Mouse (Mus musculus) frontal cortex, postnatal 25 days (tissue): Measurements from ENCODE around the gene Gtsf1l.
A peak's percentile ranks its signal among the peaks of the same experiment; 100 is the strongest.
"Not testable (repeated sequence)": the region's sequence is repeated elsewhere in the genome, so short reads cannot be mapped to it uniquely, and the experiment has no call there.

Source experiments
- DNase-seq, 2 experiments: peaks; one replicate each; pipeline ENCODE4 v3.0.0; 2022; ENCODE audit warnings: low spot score in 2 of 2

The Gtsf1l gene

GRCm38 (mm10) chr2:163086561-163086960 lies 1.1 kb downstream of the Gtsf1l start:
- no peak for DNase-seq

DNA sequence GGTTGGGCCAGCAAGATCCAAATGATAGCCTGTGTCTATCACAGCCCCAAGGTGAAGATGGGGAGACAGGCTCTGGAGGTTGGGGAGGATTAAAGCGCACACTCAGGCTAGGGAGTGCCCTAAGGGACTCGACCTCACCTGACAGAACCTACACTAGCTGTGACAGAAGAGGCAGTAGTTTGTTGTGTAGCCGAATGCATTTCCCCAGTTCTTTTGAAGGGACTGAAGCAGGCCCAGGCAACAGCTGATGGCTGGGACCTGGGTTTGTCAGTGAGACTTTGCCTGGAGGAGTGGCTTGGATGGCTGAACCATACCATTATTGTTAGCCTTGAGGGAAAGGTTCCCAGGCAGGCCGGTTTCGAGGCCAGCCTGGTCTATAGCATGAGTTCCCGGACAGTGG lies 2.6 kb downstream of the Gtsf1l start:
- DNase-seq, result no peak

GRCm38 (mm10) chr2:163084519-163084918 lies 3.1 kb downstream of the Gtsf1l start:
- DNase-seq, result no peak

DNA sequence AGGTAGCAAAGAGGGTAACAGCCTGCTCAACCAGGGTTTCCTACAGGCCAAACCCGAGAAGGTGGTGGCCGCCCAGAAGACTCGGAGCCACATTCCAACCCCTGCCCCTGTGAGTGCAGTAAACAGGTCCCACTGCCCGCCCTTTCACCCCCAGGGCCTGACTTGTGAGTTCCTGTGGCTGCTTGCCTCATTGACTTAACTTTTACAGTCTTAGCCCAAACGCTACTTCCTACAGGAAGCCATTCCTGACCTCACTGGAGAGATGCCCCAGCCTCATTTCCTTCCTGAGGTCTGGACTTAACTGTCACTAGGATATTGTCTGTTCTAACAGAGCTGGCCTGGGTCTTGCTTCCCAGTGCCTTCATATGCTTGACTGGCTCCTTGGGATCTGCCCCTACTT lies 5.1 kb downstream of the Gtsf1l start:
- DNase-seq, result no peak

GRCm38 (mm10) chr2:163079041-163079440 lies 8.6 kb downstream of the Gtsf1l start:
- DNase-seq, result no peak

DNA sequence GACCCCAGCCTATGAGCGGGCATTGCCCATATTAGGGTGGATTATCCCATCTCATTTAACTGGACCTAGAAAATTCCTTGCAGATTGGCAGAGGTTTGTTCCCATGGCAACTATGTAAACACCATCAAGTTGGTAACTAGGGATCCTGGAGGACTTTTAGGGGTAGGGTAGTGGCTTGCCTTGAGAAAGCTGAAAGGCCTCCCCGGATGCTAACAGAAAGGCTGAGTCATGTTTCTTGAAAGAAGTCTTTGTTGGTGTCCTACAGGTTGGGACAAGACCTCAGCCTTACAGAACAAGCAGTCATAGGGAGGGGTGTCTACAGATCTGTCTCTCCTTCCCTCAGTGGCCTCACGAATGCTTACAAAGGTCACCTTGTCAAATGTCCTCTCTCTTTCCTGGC lies 12.4 kb downstream of the Gtsf1l start:
- no peak for DNase-seq

DNA sequence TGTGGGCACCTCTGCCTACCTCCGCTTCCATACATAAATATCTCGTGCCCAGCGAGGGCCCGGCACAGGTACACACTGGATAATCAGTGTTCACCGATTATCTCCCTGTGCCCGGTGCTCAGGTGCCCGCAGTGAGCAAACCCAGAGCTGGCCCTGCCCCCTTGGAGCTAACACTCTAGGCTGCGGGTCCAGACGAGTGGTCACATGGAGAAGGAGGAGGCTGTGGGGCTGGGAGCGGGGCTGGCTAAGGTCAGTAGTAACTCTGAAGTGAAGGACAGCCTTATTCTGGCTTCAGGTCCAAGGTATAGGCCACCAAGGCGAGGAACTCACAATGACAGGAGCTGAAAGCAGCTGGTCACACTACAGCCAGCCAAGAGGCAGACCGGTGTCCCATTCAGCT lies 12.8 kb downstream of the Gtsf1l start:
- no peak for DNase-seq

- no peak for DNase-seq
Measured at GRCm38 (mm10) chr2:163074006-163074405, 13.6 kb downstream of the Gtsf1l start.

GRCm38 (mm10) chr2:163073023-163073757 lies 14.5 kb downstream of the Gtsf1l start:
- DNase-seq, result no peak

DNA sequence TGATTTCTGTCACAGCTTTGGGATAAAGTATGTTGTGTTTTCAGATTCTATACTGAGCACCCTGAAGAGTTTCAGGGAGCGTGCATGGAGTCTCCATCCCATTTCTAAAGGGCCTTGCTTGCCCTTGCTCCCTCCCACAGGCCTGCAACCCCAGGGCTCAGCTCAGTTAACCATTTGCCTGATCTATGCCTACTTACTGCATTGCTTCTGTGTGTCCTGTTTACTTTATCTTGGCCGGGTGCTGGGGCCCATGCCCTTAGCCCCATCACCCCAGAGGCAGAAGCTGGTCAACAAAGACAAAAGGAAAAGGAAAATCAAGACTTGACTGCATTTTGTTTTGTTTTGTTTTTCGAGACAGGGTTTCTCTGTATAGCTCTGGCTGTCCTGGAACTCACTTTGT lies 16.1 kb downstream of the Gtsf1l start:
- no peak for DNase-seq

DNA sequence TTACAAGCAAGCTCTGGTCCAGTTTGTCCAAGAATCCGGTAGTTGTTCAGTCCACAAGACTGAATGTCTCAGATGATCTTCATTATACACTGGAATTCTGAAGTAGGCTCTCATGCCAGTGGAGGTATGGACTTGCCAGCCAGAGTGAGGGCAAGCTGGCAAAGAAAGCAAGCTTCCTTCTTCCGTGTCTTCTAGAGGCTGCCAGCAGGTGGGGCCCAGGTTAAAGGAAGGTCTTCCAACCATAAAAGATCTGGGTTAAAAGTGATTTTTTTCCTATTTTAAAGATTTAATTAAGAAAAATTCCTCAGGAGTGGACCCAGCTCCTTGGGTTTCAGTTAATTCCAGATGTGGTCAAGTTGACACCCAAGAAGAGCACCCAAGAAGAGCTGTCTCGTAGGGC lies 17.4 kb downstream of the Gtsf1l start:
- no peak for DNase-seq

DNA sequence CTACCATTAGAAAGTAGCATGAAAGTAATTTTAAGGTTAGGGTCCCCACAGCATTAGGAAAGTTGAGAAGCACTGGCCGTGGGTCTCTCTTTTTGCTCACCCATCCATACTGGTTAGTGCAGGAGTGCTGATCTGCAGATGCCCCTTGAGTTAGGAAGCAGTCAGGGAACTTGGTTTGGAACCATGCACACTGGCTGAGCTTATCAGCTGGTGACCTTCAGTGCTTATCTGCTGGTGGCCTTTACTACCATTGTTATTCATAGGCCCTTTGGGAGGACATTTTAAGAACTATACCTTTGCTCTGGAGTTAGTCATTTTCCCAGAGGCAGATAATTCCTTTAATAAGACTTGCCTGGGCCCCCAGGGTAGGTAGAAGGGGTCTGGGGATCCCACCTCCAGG lies 20.4 kb downstream of the Gtsf1l start:
- DNase-seq, result no peak

DNA sequence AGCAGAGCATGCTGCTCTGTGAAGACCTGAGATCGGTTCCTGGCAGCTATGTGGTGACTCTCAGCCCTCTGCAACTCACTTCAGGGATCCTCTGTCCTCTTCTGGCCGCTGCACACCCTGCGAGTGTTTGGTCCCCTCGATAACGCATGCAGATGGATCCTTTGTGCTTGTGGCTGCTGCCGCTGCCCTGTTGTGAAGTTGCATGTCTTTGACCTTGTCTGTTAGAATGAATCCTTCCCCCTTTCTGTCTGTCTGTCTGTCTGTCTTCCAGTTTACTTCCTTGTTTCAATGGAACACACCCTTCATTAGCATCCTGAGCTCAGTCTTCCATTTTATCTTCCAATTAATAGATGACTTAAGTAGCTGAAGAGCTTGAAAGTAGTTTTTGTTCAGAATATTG lies 21.3 kb downstream of the Gtsf1l start:
- DNase-seq, result no peak

DNA sequence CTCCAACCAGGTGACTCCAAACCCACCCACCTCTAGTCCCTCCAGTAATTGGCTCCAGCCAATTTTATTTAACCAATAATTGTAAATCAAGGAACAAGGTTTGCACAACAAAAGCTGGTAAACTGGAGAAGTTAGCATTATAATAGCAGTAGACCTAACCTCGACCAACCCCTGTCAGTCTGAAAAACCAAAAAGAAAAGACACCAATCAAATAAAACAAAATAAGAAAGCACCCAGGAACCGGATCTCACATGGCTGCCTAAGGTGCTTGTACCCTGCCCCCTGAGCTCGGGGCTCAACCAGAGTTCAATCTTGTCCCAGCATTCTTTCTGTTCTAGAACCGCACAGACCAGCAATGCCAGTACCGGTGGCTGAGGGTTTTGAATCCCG lies 25.5 kb downstream of the Gtsf1l start:
- DNase-seq, result no peak

- no peak for DNase-seq
Measured at GRCm38 (mm10) chr2:163061203-163062118, 26.2 kb downstream of the Gtsf1l start.

GRCm38 (mm10) chr2:163060630-163061029 lies 27.0 kb downstream of the Gtsf1l start:
- no peak for DNase-seq

DNA sequence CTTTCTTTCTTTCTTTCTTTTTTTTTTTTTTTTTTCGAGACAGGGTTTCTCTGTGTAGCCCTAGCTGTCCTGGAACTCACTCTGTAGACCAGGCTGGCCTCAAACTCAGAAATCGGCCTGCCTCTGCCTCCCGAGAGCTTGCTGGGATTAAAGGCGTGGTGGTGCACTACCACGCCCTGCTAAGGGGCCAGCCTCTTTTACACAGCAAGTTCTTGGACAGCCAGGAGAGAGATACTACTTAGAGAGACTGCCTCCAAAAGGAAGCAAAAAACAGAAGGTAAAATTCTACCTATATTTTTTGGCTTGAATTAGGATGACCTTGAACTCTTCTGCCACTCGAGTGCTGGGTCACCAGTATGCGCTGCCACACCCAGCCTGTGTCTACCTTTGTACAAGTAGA lies 28.7 kb downstream of the Gtsf1l start:
- DNase-seq, result not testable (repeated sequence)

DNA sequence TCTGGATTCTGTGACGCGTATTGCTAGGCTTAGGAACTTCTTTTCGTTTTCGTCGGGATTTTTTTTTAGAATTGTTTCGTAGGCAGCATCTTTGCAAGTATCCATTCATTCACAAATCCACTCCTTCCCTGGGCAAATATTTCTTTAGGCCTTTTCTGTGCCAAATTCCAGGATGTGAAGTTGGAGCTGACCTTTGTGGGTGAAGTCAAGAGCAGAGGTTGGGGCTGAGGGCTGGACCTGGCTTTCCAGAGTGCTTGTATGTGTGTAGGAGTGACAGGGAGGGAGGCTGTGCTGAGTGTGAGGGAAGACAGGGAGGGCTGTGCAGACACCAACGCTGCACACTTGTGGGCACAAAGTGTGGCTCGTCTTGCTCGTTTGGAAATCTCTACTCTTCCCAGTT lies 31.1 kb downstream of the Gtsf1l start:
- no peak for DNase-seq

GRCm38 (mm10) chr2:163055715-163056114 lies 31.9 kb downstream of the Gtsf1l start:
- no peak for DNase-seq

- DNase-seq, result no peak
Measured at GRCm38 (mm10) chr2:163054891-163055494, 32.7 kb downstream of the Gtsf1l start.

DNA sequence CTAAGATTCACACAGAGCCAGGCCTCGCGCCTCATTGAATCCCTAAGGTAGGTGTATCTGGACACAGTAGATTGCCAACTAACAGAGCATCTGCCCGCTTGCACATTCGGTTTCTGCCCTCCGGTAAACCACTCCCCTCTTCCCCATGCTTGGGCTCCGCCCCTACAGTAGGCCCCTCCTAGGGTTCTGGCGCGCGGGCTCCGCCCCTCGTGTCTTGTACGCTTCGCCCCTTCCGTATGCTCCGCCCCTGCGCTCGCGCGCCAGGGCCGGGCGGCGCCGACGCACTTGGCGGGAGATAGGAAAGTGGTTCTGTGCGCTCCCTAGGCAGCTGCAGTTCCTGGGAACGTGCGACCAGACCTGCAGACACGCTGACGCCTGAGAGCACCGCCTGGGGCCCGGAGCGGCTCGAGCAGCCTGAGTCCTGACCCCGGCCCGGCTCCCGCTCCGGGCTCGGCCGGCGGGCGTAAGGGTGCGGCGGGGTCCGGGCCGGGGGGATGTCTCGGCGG lies 33.3 kb downstream of the Gtsf1l start, which contains the start of gene Mybl2:
TSS of gene Mybl2 (plus strand) at position 353 of the 506 bp plus-strand sequence.
- peak; percentile 47 to 66 for DNase-seq

DNA sequence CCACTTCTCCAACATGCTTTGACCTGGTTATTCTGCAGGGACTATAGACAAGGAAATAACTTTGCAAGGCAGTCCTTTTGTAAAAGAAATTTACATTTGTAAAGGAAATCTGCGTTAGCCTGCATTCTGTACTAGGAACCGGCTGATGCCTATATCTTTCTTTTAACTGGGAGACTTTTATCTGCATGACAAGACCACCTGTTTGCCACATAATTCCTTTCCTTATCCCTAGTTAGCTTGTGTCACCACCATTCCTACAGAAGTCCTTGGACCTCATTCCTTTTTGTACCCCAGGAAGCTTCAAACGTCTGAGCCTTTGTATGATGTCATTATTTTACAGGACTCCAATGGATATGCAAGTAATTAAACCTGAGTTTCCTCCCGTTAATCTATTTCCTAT lies 34.8 kb downstream of the Gtsf1l start:
- DNase-seq, result no peak
